Mouse (Mus musculus) liver, embryonic 14.5 days (tissue): ENCODE results near the gene Pwwp2b. TPM values are rescaled to one million over a fixed set of nuclear protein-coding genes. Genes with fewer than 3 reads are reported as not detected.

Experiments
- ATAC-seq: fragments of 200-750 bp; cut with Nextera tagmentation; 2 replicates; pipeline ENCODE4 v1.8.0; 2017; ENCODE audit warnings: moderate number of reproducible peaks, mild to moderate bottlenecking, moderate library complexity; ENCODE audit not compliant: insufficient read depth
- DNase-seq, 3 experiments: peaks; one replicate each; pipeline ENCODE4 v3.0.0-alpha.2; 2012 to 2013; ENCODE audit warnings: low read depth in 3 of 3, low spot score in 3 of 3
- H3K27ac ChIP-seq: fragments of 300-500 bp; sonication (generic); 2 replicates; pipeline ENCODE4 v1.5.1; 2014; ENCODE audit warnings: moderate library complexity, mild to moderate bottlenecking, control low read depth, inconsistent platforms
- H3K27me3 ChIP-seq: fragments of 300-500 bp; sonication (generic); 2 replicates; pipeline ENCODE4 v1.6.1; 2014; ENCODE audit warnings: mild to moderate bottlenecking, low read length, moderate library complexity; ENCODE audit not compliant: control insufficient read depth, insufficient read depth
- H3K36me3 ChIP-seq: fragments of 300-500 bp; sonication (generic); replicated peaks from 2 replicates; pipeline ENCODE4 v1.6.1; 2014; ENCODE audit warnings: low read depth; ENCODE audit not compliant: control insufficient read depth, insufficient read depth
- H3K4me1 ChIP-seq, 2 experiments: fragments of 200-500 bp in 1 of 2; fragments of 300-500 bp in 1 of 2; sonication (generic) in 1 of 2; replicated peaks; 2 replicates each; pipeline ENCODE4 v1.6.1; 2012 to 2014; ENCODE audit warnings: antibody characterized with exemption in 1 of 2, inconsistent platforms in 1 of 2, low read length in 1 of 2; ENCODE audit not compliant: control insufficient read depth in 2 of 2, insufficient read depth in 2 of 2
- H3K4me2 ChIP-seq: fragments of 300-500 bp; sonication (generic); 2 replicates; pipeline ENCODE4 v1.6.1; 2014; ENCODE audit warnings: low read depth, mild to moderate bottlenecking, control low read depth, moderate library complexity
- H3K4me3 ChIP-seq, 2 experiments: fragments of 200-500 bp in 1 of 2; fragments of 300-500 bp in 1 of 2; sonication (generic) in 1 of 2; 2 replicates each; pipeline ENCODE4 v1.5.1; 2012 to 2014; ENCODE audit warnings: low read depth in 2 of 2, low read length in 2 of 2, mild to moderate bottlenecking in 2 of 2, control low read depth in 1 of 2, inconsistent platforms in 1 of 2, moderate library complexity in 1 of 2; ENCODE audit not compliant: insufficient read depth in 1 of 2
- H3K9ac ChIP-seq: fragments of 300-500 bp; sonication (generic); replicated peaks from 2 replicates; pipeline ENCODE4 v1.6.1; 2014; ENCODE audit warnings: mild to moderate bottlenecking, control low read depth, moderate library complexity
- H3K9me3 ChIP-seq: fragments of 300-500 bp; sonication (generic); 2 replicates; pipeline ENCODE4 v1.6.1; 2016; ENCODE audit warnings: low read length, mixed read lengths; ENCODE audit not compliant: control insufficient read depth
- CTCF ChIP-seq: IDR thresholded peaks from 2 replicates; pipeline ENCODE4 v1.5.1; 2016; ENCODE audit warnings: antibody characterized with exemption, low read depth, control low read depth
- EP300 ChIP-seq: IDR thresholded peaks from 2 replicates; pipeline ENCODE4 v1.6.1; 2016; ENCODE audit warnings: antibody characterized with exemption, low read depth
- WGBS: fragments of 180-500 bp; shearing (Covaris S2); extraction: QIAGEN DNeasy Blood & Tissue Kit; methylation state at CpG from one replicate; pipeline ENCODE4 v1.1.7; 2014; ENCODE audit not compliant: insufficient replicate concordance; 5-methylcytosine and 5-hydroxymethylcytosine counted together
- polyA plus RNA-seq, 2 experiments: library from polyadenylated mRNA; depleted of rRNA in 1 of 2; stranded (reverse) in 1 of 2; unstranded in 1 of 2; fragments of >200 nt; fragmentation: Nextera tagmentation in 1 of 2; extraction: Ambion mirVana in 1 of 2; gene quantifications; 2 replicates each; pipeline versions ENCODE4 v1.2.1 to v1.2.3; 2012 to 2014

The Pwwp2b gene
- polyA plus RNA-seq, 2 experiments: 1.0 to 1.3 TPM

- ATAC-seq: no peak
- Histone ChIP-seq H3K9ac (no peak overlapping the region), H3K4me3 (no peak overlapping the region), H3K36me3 (no peaks in the 10 kb centered on the region), H3K27ac (no peak overlapping the region), H3K9me3 (no peaks in the 10 kb centered on the region), H3K4me2 (no peak overlapping the region), H3K4me1 (peaks cover 0 to 3% of the 10 kb centered on the region in 2 experiments; a peak in 2 of 4 replicates), H3K27me3 (no peaks in the 10 kb centered on the region)
- no peak for DNase-seq
- TF ChIP-seq CTCF (no peak), EP300 (no peak)
- 65% methylated on average over 8 of the region's 8 CpGs for WGBS
Observed at GRCm38 (mm10) chr7:139266886-139267870, 18.9 kb downstream of the Pwwp2b start.

GRCm38 (mm10) chr7:139270738-139271137 is 22.5 kb downstream of the Pwwp2b start:
- DNase-seq: no peak
- Histone ChIP-seq H3K4me3 (no peak overlapping the region), H3K36me3 (no peaks in the 10 kb centered on the region), H3K9me3 (no peaks in the 10 kb centered on the region), H3K4me1 (peaks cover 0 to 20% of the 10 kb centered on the region in 2 experiments; a peak in 2 of 4 replicates), H3K4me2 (no peak overlapping the region), H3K27ac (no peak overlapping the region), H3K9ac (no peak overlapping the region), H3K27me3 (no peaks in the 10 kb centered on the region)
- WGBS: 58% methylated on average over 1 of the region's 1 CpGs
- no peak for ATAC-seq
- TF ChIP-seq EP300 (no peak), CTCF (no peak)

- peaks cover 0 to 20% of the 10 kb centered on the region in 2 experiments; a peak in 2 of 4 replicates for H3K4me1 ChIP-seq
- H3K27me3 ChIP-seq: no peaks in the 10 kb centered on the region
- H3K4me2 ChIP-seq: no peak overlapping the region
- 71% methylated on average over 5 of the region's 5 CpGs for WGBS
- H3K27ac ChIP-seq: no peak overlapping the region
- H3K4me3 ChIP-seq: no peak overlapping the region
- H3K36me3 ChIP-seq: no peaks in the 10 kb centered on the region
- no peak for ATAC-seq
- TF ChIP-seq CTCF: no peak
- TF ChIP-seq EP300: no peak
- DNase-seq: no peak
- no peaks in the 10 kb centered on the region for H3K9me3 ChIP-seq
- H3K9ac ChIP-seq: no peak overlapping the region
Observed at GRCm38 (mm10) chr7:139271871-139272270, 23.6 kb downstream of the Pwwp2b start.

- no peak overlapping the region for H3K27ac ChIP-seq
- DNase-seq: no peak
- H3K9ac ChIP-seq: no peak overlapping the region
- H3K27me3 ChIP-seq: no peaks in the 10 kb centered on the region
- no peak overlapping the region for H3K4me2 ChIP-seq
- H3K4me3 ChIP-seq: no peak overlapping the region
- peaks cover 0 to 20% of the 10 kb centered on the region in 2 experiments; a peak in 2 of 4 replicates for H3K4me1 ChIP-seq
- TF ChIP-seq CTCF (no peak), EP300 (no peak)
- H3K36me3 ChIP-seq: no peaks in the 10 kb centered on the region
- WGBS: 0% methylated on average over 1 of the region's 1 CpGs
- H3K9me3 ChIP-seq: no peaks in the 10 kb centered on the region
- ATAC-seq: peak; percentile 37
Observed at GRCm38 (mm10) chr7:139272639-139273396, 24.5 kb downstream of the Pwwp2b start.

- no peak overlapping the region for H3K27ac ChIP-seq
- peak; percentile 68; the same call in 1 of the 2 replicates for ATAC-seq
Observed at GRCm38 (mm10) chr7:139273397-139273719, 25.1 kb downstream of the Pwwp2b start.

More at GRCm38 (mm10) chr7:139273397-139273719, 25.1 kb downstream of the Pwwp2b start:
- peaks cover 0 to 20% of the 10 kb centered on the region in 2 experiments; a peak in 2 of 4 replicates for H3K4me1 ChIP-seq
- no peak overlapping the region for H3K4me3 ChIP-seq
- no peaks in the 10 kb centered on the region for H3K36me3 ChIP-seq
- H3K4me2 ChIP-seq: no peak overlapping the region
- no peaks in the 10 kb centered on the region for H3K9me3 ChIP-seq
- no peak for DNase-seq
- no peaks in the 10 kb centered on the region for H3K27me3 ChIP-seq
- 3% methylated on average over 2 of the region's 2 CpGs for WGBS
- H3K9ac ChIP-seq: no peak overlapping the region
- TF ChIP-seq CTCF (no peak), EP300 (no peak)
